Comparison of ENCODE assay signal across 8 mouse cellular contexts in the genomic region with DNA sequence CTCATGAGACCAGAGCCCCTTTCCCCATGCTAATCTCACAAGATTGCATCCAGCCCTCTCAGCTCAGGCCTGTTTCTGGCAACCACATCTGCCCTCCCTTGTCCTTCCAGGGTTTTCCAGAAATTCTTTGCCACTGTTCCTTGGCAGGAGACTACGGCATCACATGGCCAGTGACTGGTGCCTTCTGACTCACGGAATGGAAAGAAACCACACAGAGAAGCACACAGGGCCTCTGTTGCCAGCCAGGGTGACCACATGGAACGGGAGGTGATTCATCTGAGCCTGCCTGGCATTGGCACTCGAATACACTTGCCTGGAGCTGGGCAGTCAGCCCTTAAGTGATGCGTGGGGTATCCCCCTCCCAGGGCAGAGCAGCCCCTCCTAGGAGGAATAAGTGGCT. TPM values are rescaled to one million over a fixed set of nuclear protein-coding genes. Genes with fewer than 3 reads are reported as not detected.
DNase-seq lines count a peak whose midpoint lies in the region; ATAC-seq lines count a peak whose summit lies in the region.

No protein-coding gene starts in this region.

- WGBS in midbrain, embryonic 11.5 days = 78% methylated on average over 5 of the region's 5 CpGs

- H3K4me1 ChIP-seq in midbrain, embryonic 11.5 days (ENCODE audit: control insufficient read depth, insufficient read depth, low read length) = no peaks in the 10 kb centered on the region

- H3K4me3 ChIP-seq in midbrain, embryonic 11.5 days (ENCODE audit: low read depth, low read length) = no peak overlapping the region

- H3K4me2 ChIP-seq in midbrain, embryonic 11.5 days = no peak overlapping the region

- peak; percentile 63 to 73 for DNase-seq in lung, adult 18-20 months
- no peak for DNase-seq in lung, postnatal 14 days
- DNase-seq in brain, embryonic 18.5 days (ENCODE audit: low read depth, low spot score) = peak; percentile 22
- peak; percentile 83 for DNase-seq in heart, adult 8-10 months (ENCODE audit: low spot score)
- DNase-seq in left cerebral cortex, adult 8-10 months (ENCODE audit: low spot score in 2 of 2) = peak; percentile 33 to 82
- peak; percentile 61 for DNase-seq in telencephalon, adult 2 months (ENCODE audit: low read depth, low spot score)
- DNase-seq in midbrain, embryonic 11.5 days (ENCODE audit: low spot score, missing footprints) = no peak
- no peak for DNase-seq in spleen, adult 18-20 months

- no peaks in the 10 kb centered on the region for H3K9me3 ChIP-seq in midbrain, embryonic 11.5 days (ENCODE audit: control insufficient read depth, low read length)

- H3K27me3 ChIP-seq in midbrain, embryonic 11.5 days (ENCODE audit: control insufficient read depth, insufficient read depth, low read length) = no peaks in the 10 kb centered on the region

- no peaks in the 10 kb centered on the region for H3K36me3 ChIP-seq in midbrain, embryonic 11.5 days (ENCODE audit: control insufficient read depth, insufficient read depth, low read length)

- no peak overlapping the region for H3K27ac ChIP-seq in midbrain, embryonic 11.5 days (ENCODE audit: low read depth, low read length)

- ATAC-seq in midbrain, embryonic 11.5 days (ENCODE audit: low FRiP score) = no peak

- no peak overlapping the region for H3K9ac ChIP-seq in midbrain, embryonic 11.5 days (ENCODE audit: low read length)

RNA-seq across cellular contexts. Expression of gene Nenf, which starts 25.6 kb away (rescaled TPM):
- total RNA-seq in heart, adult 8-10 months (2022) = 100 to 1,000 TPM in 3 of 4 experiments, 10 to 100 TPM in 1; 90.1 to 115 (median 111) TPM
- 10 to 100 TPM; 70.3 to 81.7 (median 76.9) TPM for total RNA-seq in left cerebral cortex, adult 8-10 months (2022)
- 70.5 and 77.9 TPM in 2 replicates for polyA plus RNA-seq in midbrain, embryonic 11.5 days (2014; fragmentation: Nextera tagmentation; extraction: Ambion mirVana)

RNA-seq across cellular contexts. Expression of gene Tmem206, which starts 33.4 kb away (rescaled TPM):
- total RNA-seq in heart, adult 8-10 months (2022) = 1 to 10 TPM; 2.6 to 4.2 (median 3.0) TPM
- 10 to 100 TPM in 1 of 4 experiments, 1 to 10 TPM in 3; 8.8 to 12.0 (median 9.6) TPM for total RNA-seq in left cerebral cortex, adult 8-10 months (2022)
- polyA plus RNA-seq in midbrain, embryonic 11.5 days (2014; fragmentation: Nextera tagmentation; extraction: Ambion mirVana) = 38.5 and 39.1 TPM in 2 replicates

Comparison
In these comparisons a context has a peak if more than half of its experiments do, and no peak if none do; other contexts are left out.
1. DNase-seq: peak in lung, adult 18-20 months (2 of 2), brain, embryonic 18.5 days (single experiment), heart, adult 8-10 months (single experiment), left cerebral cortex, adult 8-10 months (2 of 2) and telencephalon, adult 2 months (single experiment); none in lung, postnatal 14 days (single experiment), midbrain, embryonic 11.5 days (single experiment) and spleen, adult 18-20 months (0 of 2).